Mouse (Mus musculus): ENCODE results near the gene Ebi3.

DNA sequence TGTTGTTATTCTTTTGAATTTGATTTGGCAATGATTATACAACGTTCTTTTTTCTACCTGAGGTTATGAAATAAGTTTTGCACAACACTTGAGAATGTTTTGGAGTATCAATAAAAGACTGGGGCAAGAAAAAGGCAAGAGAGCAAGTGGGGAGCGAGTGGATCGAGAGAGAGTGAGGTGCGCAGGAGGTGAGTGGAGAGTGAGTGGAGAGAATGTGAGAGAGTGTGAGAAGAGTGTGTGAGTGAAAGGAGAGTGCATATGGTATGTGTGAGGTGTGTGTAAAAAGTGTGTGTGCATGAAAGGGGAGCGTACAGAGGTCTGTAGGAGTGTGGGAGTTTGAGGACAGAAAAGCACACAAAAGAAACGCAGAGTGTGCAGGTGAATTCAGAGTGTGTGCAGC lies 48.3 kb upstream of the Ebi3 start:
- no peak for TF ChIP-seq CTCF (IDR thresholded peaks at IDR 0.05; ENCODE audit: low read depth)
- TF ChIP-seq EP300 (optimal IDR thresholded peaks at IDR 0.05), result no peak
